Mouse (Mus musculus): Measurements from ENCODE around the gene Ush2a. TPM values are rescaled to one million over a fixed set of nuclear protein-coding genes. Genes with fewer than 3 reads are reported as not detected.

Gene Ush2a
- total and polyA plus RNA-seq, 2 experiments = under 0.01 TPM

DNA sequence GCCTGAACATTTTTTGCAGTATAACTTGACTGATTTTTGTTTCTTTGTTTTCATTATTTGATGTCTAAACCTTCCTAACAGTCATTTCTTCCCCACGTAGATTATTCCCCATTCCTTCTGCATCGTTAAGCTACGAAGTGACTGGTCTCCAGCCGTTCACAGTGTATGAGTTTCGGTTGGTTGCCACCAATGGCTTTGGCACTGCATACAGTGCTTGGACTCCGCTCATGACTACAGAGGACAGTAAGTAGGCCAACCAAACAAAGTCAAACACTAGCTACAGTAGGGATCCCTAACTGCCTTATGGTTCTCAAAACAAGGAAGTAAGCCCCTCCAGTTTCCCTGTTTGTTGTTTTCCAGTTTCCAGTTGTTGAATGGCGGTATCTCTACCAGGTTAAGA is 453.1 kb downstream of the Ush2a start:
- Histone ChIP-seq H3K27me3 (ENCODE audit: control insufficient read depth, insufficient read depth, low read length) (no peaks in the 10 kb centered on the region), H3K4me1 (ENCODE audit: control insufficient read depth, insufficient read depth, low read length) (peaks cover 3% of the 10 kb centered on the region; the same call in 1 of the 2 replicates), H3K36me3 (ENCODE audit: control insufficient read depth, insufficient read depth, low read length) (no peaks in the 10 kb centered on the region), H3K9ac (ENCODE audit: low read depth, low read length) (no peak overlapping the region), H3K4me3 (ENCODE audit: insufficient read depth, low read depth, low read length) (no peak overlapping the region), H3K79me2 (ENCODE audit: control insufficient read depth, insufficient read depth, low read length) (no peaks in the 10 kb centered on the region), H3K27ac (replicated peaks; ENCODE audit: insufficient read depth, low read depth, low read length) (no peak overlapping the region)
- peak; percentile 48 for DNase-seq (ENCODE audit: extremely low read depth, low read depth, low spot score)
- WGBS = 63% methylated on average over 7 of the region's 7 CpGs
- TF ChIP-seq POLR2A (IDR thresholded peaks at IDR 0.05; ENCODE audit: extremely low read depth, insufficient read depth, low read length) (no peak), CTCF (IDR thresholded peaks at IDR 0.05; ENCODE audit: low read depth, low read length) (no peak)

GRCm38 (mm10) chr1:188716886-188717285 is 455.1 kb downstream of the Ush2a start:
- Histone ChIP-seq H3K36me3 (ENCODE audit: control insufficient read depth, insufficient read depth, low read length) (no peaks in the 10 kb centered on the region), H3K27me3 (ENCODE audit: control insufficient read depth, insufficient read depth, low read length) (no peaks in the 10 kb centered on the region), H3K9ac (ENCODE audit: low read depth, low read length) (no peak overlapping the region), H3K4me3 (ENCODE audit: insufficient read depth, low read depth, low read length) (no peak overlapping the region), H3K27ac (replicated peaks; ENCODE audit: insufficient read depth, low read depth, low read length) (no peak overlapping the region), H3K4me1 (ENCODE audit: control insufficient read depth, insufficient read depth, low read length) (peaks cover 3% of the 10 kb centered on the region; the same call in 1 of the 2 replicates), H3K79me2 (ENCODE audit: control insufficient read depth, insufficient read depth, low read length) (no peaks in the 10 kb centered on the region)
- WGBS = 49% methylated on average over 3 of the region's 3 CpGs
- DNase-seq (ENCODE audit: extremely low read depth, low read depth, low spot score) = peak; percentile 77
- no peak for TF ChIP-seq POLR2A (IDR thresholded peaks at IDR 0.05; ENCODE audit: extremely low read depth, insufficient read depth, low read length)
- TF ChIP-seq CTCF (IDR thresholded peaks at IDR 0.05; ENCODE audit: low read depth, low read length) = no peak

DNA sequence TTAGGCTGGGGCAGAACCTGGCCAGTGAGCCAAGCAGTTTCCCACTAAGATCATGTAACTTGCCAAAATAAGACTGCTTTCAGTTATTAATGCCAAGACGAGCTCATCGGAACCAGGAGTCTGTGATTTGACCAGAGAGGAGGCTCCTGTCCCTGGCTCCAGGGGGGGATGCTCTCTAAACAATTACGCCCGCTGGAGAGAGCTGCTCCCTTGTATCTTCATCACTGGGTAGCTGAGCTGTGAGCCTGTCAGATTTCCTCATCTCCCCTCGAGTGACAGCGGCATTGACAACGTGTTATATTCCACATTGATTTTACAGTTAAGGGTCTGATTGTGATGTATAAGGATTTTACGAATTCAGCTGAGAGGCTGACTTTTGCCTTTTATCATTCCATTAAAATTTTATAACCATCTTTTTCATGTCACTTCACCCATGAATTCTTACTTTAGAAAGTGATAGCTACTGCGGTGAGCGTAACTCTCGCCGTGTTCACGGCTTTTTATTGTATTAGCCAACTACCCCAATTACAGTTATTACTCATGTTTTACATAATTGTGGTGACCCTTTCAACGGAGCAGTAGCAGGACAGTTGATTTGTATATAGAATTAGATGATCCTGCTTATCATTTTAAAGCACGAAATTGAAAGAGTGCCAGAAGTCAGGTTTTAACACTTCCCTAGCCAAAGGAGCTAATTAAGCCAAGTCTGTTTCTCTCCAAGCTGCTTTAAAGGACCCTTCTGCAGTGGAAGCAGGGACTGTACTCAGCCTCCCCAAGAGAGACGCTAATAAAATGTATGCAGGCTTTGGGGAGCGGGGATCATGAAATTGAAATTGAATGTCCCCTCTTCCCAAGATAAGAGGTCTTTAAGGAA is 463.5 kb downstream of the Ush2a start:
- Histone ChIP-seq H3K9ac (ENCODE audit: low read depth, low read length) (no peak overlapping the region), H3K4me3 (ENCODE audit: insufficient read depth, low read depth, low read length) (no peak overlapping the region), H3K36me3 (ENCODE audit: control insufficient read depth, insufficient read depth, low read length) (no peaks in the 10 kb centered on the region), H3K4me1 (ENCODE audit: control insufficient read depth, insufficient read depth, low read length) (no peaks in the 10 kb centered on the region), H3K27ac (replicated peaks; ENCODE audit: insufficient read depth, low read depth, low read length) (no peak overlapping the region), H3K79me2 (ENCODE audit: control insufficient read depth, insufficient read depth, low read length) (no peaks in the 10 kb centered on the region), H3K27me3 (ENCODE audit: control insufficient read depth, insufficient read depth, low read length) (no peaks in the 10 kb centered on the region; the same call in 1 of the 2 replicates)
- DNase-seq (ENCODE audit: extremely low read depth, low read depth, low spot score) = no peak
- WGBS = 76% methylated on average over 17 of the region's 17 CpGs
- no peak for TF ChIP-seq CTCF (IDR thresholded peaks at IDR 0.05; ENCODE audit: low read depth, low read length)
- TF ChIP-seq POLR2A (IDR thresholded peaks at IDR 0.05; ENCODE audit: extremely low read depth, insufficient read depth, low read length) = no peak

- Histone ChIP-seq H3K4me3 (ENCODE audit: insufficient read depth, low read depth, low read length) (no peak overlapping the region), H3K79me2 (ENCODE audit: control insufficient read depth, insufficient read depth, low read length) (no peaks in the 10 kb centered on the region), H3K9ac (ENCODE audit: low read depth, low read length) (no peak overlapping the region), H3K27me3 (ENCODE audit: control insufficient read depth, insufficient read depth, low read length) (no peaks in the 10 kb centered on the region; the same call in 1 of the 2 replicates), H3K4me1 (ENCODE audit: control insufficient read depth, insufficient read depth, low read length) (no peaks in the 10 kb centered on the region), H3K36me3 (ENCODE audit: control insufficient read depth, insufficient read depth, low read length) (no peaks in the 10 kb centered on the region), H3K27ac (replicated peaks; ENCODE audit: insufficient read depth, low read depth, low read length) (no peak overlapping the region)
- no peak for DNase-seq (ENCODE audit: extremely low read depth, low read depth, low spot score)
- TF ChIP-seq CTCF (IDR thresholded peaks at IDR 0.05; ENCODE audit: low read depth, low read length) = no peak
- no peak for TF ChIP-seq POLR2A (IDR thresholded peaks at IDR 0.05; ENCODE audit: extremely low read depth, insufficient read depth, low read length)
- WGBS = 92% methylated on average over 6 of the region's 6 CpGs
These were observed 465.1 kb downstream of the Ush2a start for GRCm38 (mm10) chr1:188726937-188727336.

- Histone ChIP-seq H3K79me2 (ENCODE audit: control insufficient read depth, insufficient read depth, low read length) (no peaks in the 10 kb centered on the region), H3K27me3 (ENCODE audit: control insufficient read depth, insufficient read depth, low read length) (no peaks in the 10 kb centered on the region; the same call in 1 of the 2 replicates), H3K36me3 (ENCODE audit: control insufficient read depth, insufficient read depth, low read length) (no peaks in the 10 kb centered on the region), H3K4me1 (ENCODE audit: control insufficient read depth, insufficient read depth, low read length) (no peaks in the 10 kb centered on the region), H3K4me3 (ENCODE audit: insufficient read depth, low read depth, low read length) (no peak overlapping the region), H3K27ac (replicated peaks; ENCODE audit: insufficient read depth, low read depth, low read length) (no peak overlapping the region), H3K9ac (ENCODE audit: low read depth, low read length) (no peak overlapping the region)
- TF ChIP-seq POLR2A (IDR thresholded peaks at IDR 0.05; ENCODE audit: extremely low read depth, insufficient read depth, low read length) = no peak
- 87% methylated on average over 8 of the region's 8 CpGs for WGBS
- no peak for DNase-seq (ENCODE audit: extremely low read depth, low read depth, low spot score)
These were observed 466.8 kb downstream of the Ush2a start for GRCm38 (mm10) chr1:188728625-188729024.

DNA sequence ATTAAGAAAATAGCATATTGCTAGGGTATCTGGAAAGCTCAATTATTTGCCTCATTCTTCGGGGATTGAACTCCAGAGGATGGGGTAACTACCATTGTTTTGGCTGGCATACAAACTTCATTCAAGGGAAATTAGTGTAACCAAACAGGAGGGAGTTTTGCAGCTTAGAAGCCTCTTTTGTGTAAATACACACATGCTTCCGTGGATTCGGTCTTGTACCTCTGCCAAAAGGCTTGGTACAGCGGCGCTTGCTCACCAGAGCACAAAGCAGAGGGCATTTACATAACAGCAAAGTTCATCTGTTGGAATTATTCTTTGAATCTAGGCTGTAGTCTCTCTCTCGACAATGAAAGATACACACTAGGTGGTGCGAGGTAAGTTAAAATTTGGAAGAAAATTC is 467.4 kb downstream of the Ush2a start:
- Histone ChIP-seq H3K4me1 (ENCODE audit: control insufficient read depth, insufficient read depth, low read length) (no peaks in the 10 kb centered on the region), H3K27me3 (ENCODE audit: control insufficient read depth, insufficient read depth, low read length) (no peaks in the 10 kb centered on the region; the same call in 1 of the 2 replicates), H3K36me3 (ENCODE audit: control insufficient read depth, insufficient read depth, low read length) (no peaks in the 10 kb centered on the region), H3K9ac (ENCODE audit: low read depth, low read length) (no peak overlapping the region), H3K4me3 (ENCODE audit: insufficient read depth, low read depth, low read length) (no peak overlapping the region), H3K27ac (replicated peaks; ENCODE audit: insufficient read depth, low read depth, low read length) (no peak overlapping the region), H3K79me2 (ENCODE audit: control insufficient read depth, insufficient read depth, low read length) (no peaks in the 10 kb centered on the region)
- TF ChIP-seq POLR2A (IDR thresholded peaks at IDR 0.05; ENCODE audit: extremely low read depth, insufficient read depth, low read length) (no peak), CTCF (IDR thresholded peaks at IDR 0.05; ENCODE audit: low read depth, low read length) (no peak)
- 18% methylated on average over 7 of the region's 7 CpGs for WGBS
- peak; percentile 68 for DNase-seq (ENCODE audit: extremely low read depth, low read depth, low spot score)
